Mouse (Mus musculus) lung, postnatal 0 days (tissue): ENCODE measurements around the gene Tm4sf5.
A peak's percentile ranks its signal among the peaks of the same experiment; 100 is the strongest.

ENCODE experiments used
- CTCF ChIP-seq: IDR thresholded peaks from 2 replicates; pipeline ENCODE4 v1.5.1; 2016; ENCODE audit warnings: antibody characterized with exemption, mild to moderate bottlenecking
- EP300 ChIP-seq: IDR thresholded peaks from 2 replicates; pipeline ENCODE4 v1.6.1; 2016; ENCODE audit warnings: antibody characterized with exemption, mild to moderate bottlenecking, control low read depth

- TF ChIP-seq CTCF (peak; percentile 69), EP300 (no peak)
These were observed 5.2 kb upstream of the Tm4sf5 start for GRCm38 (mm10) chr11:70499566-70500475.
